Mouse (Mus musculus) MEL (cell line): ENCODE results near the gene Lamb1. TPM values are rescaled to one million over a fixed set of nuclear protein-coding genes. Genes with fewer than 3 reads are reported as not detected.

Experiments
- DNase-seq: peaks from one replicate; pipeline ENCODE4 v3.0.0; 2011; ENCODE audit warnings: low read depth, low spot score
- H3K27ac ChIP-seq: 2 replicates; pipeline ENCODE4 v1.5.1; 2012; ENCODE audit warnings: low read depth, mild to moderate bottlenecking, control low read depth, low read length, moderate library complexity; ENCODE audit not compliant: control insufficient read depth
- H3K27me3 ChIP-seq, 2 experiments: fragments of 150-350 bp in 1 of 2; sonication (generic) in 1 of 2; 2 replicates each; pipeline ENCODE4 v1.6.1; 2012; ENCODE audit warnings: low read length in 2 of 2, mild to moderate bottlenecking in 2 of 2, improper control_type of control experiment in 1 of 2, moderate library complexity in 1 of 2; ENCODE audit not compliant: insufficient read depth in 2 of 2, control insufficient read depth in 1 of 2
- H3K36me3 ChIP-seq, 2 experiments: 2 replicates each; pipeline ENCODE4 v1.6.1; 2012 to 2014; ENCODE audit warnings: low read length in 2 of 2, improper control_type of control experiment in 1 of 2, inconsistent platforms in 1 of 2, mild to moderate bottlenecking in 1 of 2; ENCODE audit not compliant: insufficient read depth in 2 of 2, control insufficient read depth in 1 of 2
- H3K4me1 ChIP-seq, 2 experiments: fragments of 150-350 bp in 1 of 2; sonication (generic) in 1 of 2; 2 replicates each; pipeline ENCODE4 v1.6.1; 2012; ENCODE audit warnings: low read length in 2 of 2, improper control_type of control experiment in 1 of 2, mild to moderate bottlenecking in 1 of 2; ENCODE audit not compliant: insufficient read depth in 2 of 2, control insufficient read depth in 1 of 2
- H3K4me3 ChIP-seq, 2 experiments: fragments of 150-350 bp in 1 of 2; sonication (generic) in 1 of 2; 2 replicates each; pipeline ENCODE4 v1.5.1; 2012; ENCODE audit warnings: low read depth in 2 of 2, low read length in 2 of 2, mild to moderate bottlenecking in 2 of 2, moderate library complexity in 2 of 2, control low read depth in 1 of 2, improper control_type of control experiment in 1 of 2; ENCODE audit not compliant: control insufficient read depth in 1 of 2, insufficient read depth in 1 of 2
- H3K79me2 ChIP-seq: 2 replicates; pipeline ENCODE4 v1.6.1; 2012; ENCODE audit warnings: mild to moderate bottlenecking, low read length, moderate library complexity; ENCODE audit not compliant: control insufficient read depth, poor library complexity, insufficient read depth
- H3K9ac ChIP-seq: 2 replicates; pipeline ENCODE4 v1.6.1; 2012; ENCODE audit warnings: low read depth, mild to moderate bottlenecking, control low read depth, low read length, moderate library complexity; ENCODE audit not compliant: control insufficient read depth, poor library complexity, severe bottlenecking
- H3K9me3 ChIP-seq: fragments of 150-350 bp; sonication (generic); replicated peaks from 2 replicates; pipeline ENCODE4 v1.6.1; 2012; ENCODE audit warnings: mild to moderate bottlenecking, low read length, improper control_type of control experiment, moderate library complexity; ENCODE audit not compliant: insufficient read depth
- CHD1 ChIP-seq: IDR thresholded peaks from 2 replicates; pipeline ENCODE4 v1.6.1; 2012; ENCODE audit warnings: low read depth, mild to moderate bottlenecking, inconsistent platforms, low read length, improper control_type of control experiment
- CTCF ChIP-seq, 3 experiments: IDR thresholded peaks in 2 of 3; conservative IDR thresholded peaks in 1 of 3; 2 replicates each; pipeline ENCODE4 v1.5.1; 2011 to 2012; ENCODE audit warnings: low read length in 3 of 3, low read depth in 2 of 3, mild to moderate bottlenecking in 2 of 3, improper control_type of control experiment in 1 of 3, inconsistent platforms in 1 of 3, mixed read lengths in 1 of 3, moderate library complexity in 1 of 3; ENCODE audit not compliant: control insufficient read depth in 1 of 3, insufficient read depth in 1 of 3, poor library complexity in 1 of 3, severe bottlenecking in 1 of 3
- E2F4 ChIP-seq: IDR thresholded peaks from 2 replicates; pipeline ENCODE4 v1.6.1; 2011; ENCODE audit warnings: low read depth, low read length, improper control_type of control experiment, borderline replicate concordance
- ELF1 ChIP-seq: IDR thresholded peaks from 2 replicates; pipeline ENCODE4 v1.6.1; 2014; ENCODE audit warnings: low read depth, mild to moderate bottlenecking, inconsistent platforms, low read length, improper control_type of control experiment, moderate library complexity
- EP300 ChIP-seq, 2 experiments: IDR thresholded peaks; 2 replicates each; pipeline ENCODE4 v1.6.1; 2011; ENCODE audit warnings: improper control_type of control experiment in 2 of 2, low read length in 2 of 2, low read depth in 1 of 2, mild to moderate bottlenecking in 1 of 2
- JUND ChIP-seq: IDR thresholded peaks from 2 replicates; pipeline ENCODE4 v1.6.1; 2011; ENCODE audit warnings: low read depth, mild to moderate bottlenecking, improper control_type of control experiment, low read length
- KAT2A ChIP-seq: conservative IDR thresholded peaks from 2 replicates; pipeline ENCODE4 v1.6.1; 2012; ENCODE audit warnings: low read depth, low read length, improper control_type of control experiment, inconsistent platforms
- MAX ChIP-seq: IDR thresholded peaks from 2 replicates; pipeline ENCODE4 v1.6.1; 2011; ENCODE audit warnings: low read length, improper control_type of control experiment
- MAZ ChIP-seq: IDR thresholded peaks from 2 replicates; pipeline ENCODE4 v1.6.1; 2012; ENCODE audit warnings: low read depth, mild to moderate bottlenecking, inconsistent platforms, low read length, improper control_type of control experiment
- MEF2A ChIP-seq: IDR thresholded peaks from 2 replicates; pipeline ENCODE4 v1.6.1; 2014; ENCODE audit warnings: low read depth, mild to moderate bottlenecking, inconsistent platforms, low read length, improper control_type of control experiment; ENCODE audit not compliant: poor library complexity, insufficient replicate concordance, severe bottlenecking; ENCODE audit errors: extremely low read depth
- MXI1 ChIP-seq: IDR thresholded peaks from 2 replicates; pipeline ENCODE4 v1.6.1; 2011; ENCODE audit warnings: mild to moderate bottlenecking, low read depth, low read length, improper control_type of control experiment
- MYB ChIP-seq: IDR thresholded peaks from 2 replicates; pipeline ENCODE4 v1.6.1; 2011; ENCODE audit warnings: mild to moderate bottlenecking, low read depth, low read length, improper control_type of control experiment
- NRF1 ChIP-seq: IDR thresholded peaks from 2 replicates; pipeline ENCODE4 v1.6.1; 2014; ENCODE audit warnings: low read depth, mild to moderate bottlenecking, inconsistent platforms, low read length, improper control_type of control experiment, moderate library complexity; ENCODE audit not compliant: poor library complexity, insufficient read depth, severe bottlenecking
- POLR2A ChIP-seq, 2 experiments: IDR thresholded peaks; 2 replicates each; pipeline ENCODE4 v1.6.1; 2011 to 2012; ENCODE audit warnings: low read length in 2 of 2, mild to moderate bottlenecking in 2 of 2, control low read depth in 1 of 2, improper control_type of control experiment in 1 of 2, low read depth in 1 of 2, moderate library complexity in 1 of 2; ENCODE audit not compliant: control insufficient read depth in 1 of 2, insufficient read depth in 1 of 2, poor library complexity in 1 of 2
- POLR2AphosphoS2 ChIP-seq: IDR thresholded peaks from 2 replicates; pipeline ENCODE4 v1.6.1; 2011; ENCODE audit warnings: low read length, improper control_type of control experiment
- RCOR1 ChIP-seq: IDR thresholded peaks from 2 replicates; pipeline ENCODE4 v1.6.1; 2012; ENCODE audit warnings: low read depth, mild to moderate bottlenecking, inconsistent platforms, low read length, improper control_type of control experiment
- SIN3A ChIP-seq: IDR thresholded peaks from 2 replicates; pipeline ENCODE4 v1.6.1; 2012; ENCODE audit warnings: low read length, improper control_type of control experiment, inconsistent platforms
- TAL1 ChIP-seq: IDR thresholded peaks from 2 replicates; pipeline ENCODE4 v1.6.1; 2012; ENCODE audit warnings: mild to moderate bottlenecking, inconsistent platforms, low read length, moderate library complexity, mixed read lengths
- TCF12 ChIP-seq: IDR thresholded peaks from 2 replicates; pipeline ENCODE4 v1.6.1; 2014; ENCODE audit warnings: low read depth, mild to moderate bottlenecking, inconsistent platforms, low read length, improper control_type of control experiment, moderate library complexity
- USF1 ChIP-seq: IDR thresholded peaks from 2 replicates; pipeline ENCODE4 v1.6.1; 2014; ENCODE audit warnings: low read depth, mild to moderate bottlenecking, inconsistent platforms, low read length, improper control_type of control experiment, moderate library complexity
- ZKSCAN1 ChIP-seq: IDR thresholded peaks from 2 replicates; pipeline ENCODE4 v1.6.1; 2012; ENCODE audit warnings: low read depth, mild to moderate bottlenecking, inconsistent platforms, low read length, improper control_type of control experiment, moderate library complexity
- ZMIZ1 ChIP-seq: IDR thresholded peaks from 2 replicates; pipeline ENCODE4 v1.6.1; 2012; ENCODE audit warnings: low read depth, mild to moderate bottlenecking, inconsistent platforms, low read length, improper control_type of control experiment, moderate library complexity
- polyA plus RNA-seq, 2 experiments: library from polyadenylated mRNA; stranded (reverse) in 1 of 2; unstranded in 1 of 2; fragments of >175 nt in 1 of 2; fragments of >200 nt in 1 of 2; gene quantifications; 2 replicates each; pipeline versions ENCODE4 v1.2.1 to v1.2.4; 2012; ENCODE audit warnings: low replicate concordance in 2 of 2, low read depth in 1 of 2; ENCODE audit not compliant: insufficient read length in 2 of 2, insufficient read depth in 1 of 2, missing spikeins in 1 of 2
- total RNA-seq: library from RNA; depleted of rRNA; stranded (reverse); fragments of 300-350 nt; gene quantifications from 2 replicates; pipeline ENCODE4 v1.2.3, GENCODE M21; 2012

Gene Lamb1
- total and polyA plus RNA-seq, 3 experiments = 0.03 TPM; not detected in 2

GRCm38 (mm10) chr12:31261882-31262281, 3.2 kb upstream of the Lamb1 start:
- no peak for DNase-seq
- Histone ChIP-seq H3K9me3 (no peaks in the 10 kb centered on the region), H3K27ac (no peak overlapping the region), H3K4me3 (no peak overlapping the region), H3K36me3 (no peaks in the 10 kb centered on the region), H3K4me1 (no peaks in the 10 kb centered on the region), H3K27me3 (no peaks in the 10 kb centered on the region; a peak in 1 of 4 replicates), H3K9ac (no peak overlapping the region), H3K79me2 (no peaks in the 10 kb centered on the region)
- TF ChIP-seq CHD1 (no peak), MAX (no peak), TAL1 (no peak), TCF12 (no peak), MEF2A (no peak), MXI1 (no peak), POLR2AphosphoS2 (no peak), KAT2A (no peak), ELF1 (no peak), RCOR1 (no peak), ZMIZ1 (no peak), MYB (no peak), POLR2A (IDR thresholded peaks at IDR 0.05; ENCODE audit: control insufficient read depth in 1 of 2, insufficient read depth in 1 of 2, low read depth in 1 of 2, low read length in 2 of 2, poor library complexity in 1 of 2) (no peak), NRF1 (no peak), EP300 (IDR thresholded peaks at IDR 0.05; ENCODE audit: low read depth in 1 of 2, low read length in 2 of 2) (no peak), SIN3A (no peak), E2F4 (no peak), MAZ (no peak)

GRCm38 (mm10) chr12:31263921-31264320, 1.1 kb upstream of the Lamb1 start:
- no peaks in the 10 kb centered on the region for H3K27me3 ChIP-seq
- H3K9ac ChIP-seq = no peak overlapping the region
- TF ChIP-seq MYB = no peak
- no peak for TF ChIP-seq ZKSCAN1
- TF ChIP-seq TCF12 = no peak
- TF ChIP-seq MEF2A = no peak
- TF ChIP-seq POLR2AphosphoS2 = no peak
- no peak for TF ChIP-seq KAT2A
- TF ChIP-seq JUND = no peak
- TF ChIP-seq USF1 = no peak
- no peak for TF ChIP-seq CTCF (IDR thresholded peaks at IDR 0.05 in 2 of 3, conservative IDR thresholded peaks at IDR 0.05 in 1 of 3; ENCODE audit: control insufficient read depth in 1 of 3, insufficient read depth in 1 of 3, low read depth in 2 of 3, low read length in 3 of 3, poor library complexity in 1 of 3, severe bottlenecking in 1 of 3)
- no peak for TF ChIP-seq TAL1
- TF ChIP-seq, all 39 proteins: peak for 0

More at GRCm38 (mm10) chr12:31263921-31264320, 1.1 kb upstream of the Lamb1 start:
- no peak overlapping the region for H3K27ac ChIP-seq
- H3K79me2 ChIP-seq = no peaks in the 10 kb centered on the region
- no peaks in the 10 kb centered on the region for H3K4me1 ChIP-seq
- no peak for DNase-seq
- no peaks in the 10 kb centered on the region for H3K9me3 ChIP-seq
- H3K36me3 ChIP-seq = no peaks in the 10 kb centered on the region
- H3K4me3 ChIP-seq = no peak overlapping the region
